Mouse (Mus musculus): Measurements from ENCODE around the gene Tcl1b5.

The Tcl1b5 gene

GRCm38 (mm10) chr12:105208441-105208840, 32.3 kb downstream of the Tcl1b5 start:
- DNase-seq (ENCODE audit: low spot score in 2 of 2) = no peak

- DNase-seq (ENCODE audit: low spot score in 2 of 2) = no peak
Observed at GRCm38 (mm10) chr12:105209231-105209630, 33.1 kb downstream of the Tcl1b5 start.

- no peak for DNase-seq (ENCODE audit: low spot score in 2 of 2)
Observed at GRCm38 (mm10) chr12:105217101-105217760, 41.1 kb downstream of the Tcl1b5 start.

DNA sequence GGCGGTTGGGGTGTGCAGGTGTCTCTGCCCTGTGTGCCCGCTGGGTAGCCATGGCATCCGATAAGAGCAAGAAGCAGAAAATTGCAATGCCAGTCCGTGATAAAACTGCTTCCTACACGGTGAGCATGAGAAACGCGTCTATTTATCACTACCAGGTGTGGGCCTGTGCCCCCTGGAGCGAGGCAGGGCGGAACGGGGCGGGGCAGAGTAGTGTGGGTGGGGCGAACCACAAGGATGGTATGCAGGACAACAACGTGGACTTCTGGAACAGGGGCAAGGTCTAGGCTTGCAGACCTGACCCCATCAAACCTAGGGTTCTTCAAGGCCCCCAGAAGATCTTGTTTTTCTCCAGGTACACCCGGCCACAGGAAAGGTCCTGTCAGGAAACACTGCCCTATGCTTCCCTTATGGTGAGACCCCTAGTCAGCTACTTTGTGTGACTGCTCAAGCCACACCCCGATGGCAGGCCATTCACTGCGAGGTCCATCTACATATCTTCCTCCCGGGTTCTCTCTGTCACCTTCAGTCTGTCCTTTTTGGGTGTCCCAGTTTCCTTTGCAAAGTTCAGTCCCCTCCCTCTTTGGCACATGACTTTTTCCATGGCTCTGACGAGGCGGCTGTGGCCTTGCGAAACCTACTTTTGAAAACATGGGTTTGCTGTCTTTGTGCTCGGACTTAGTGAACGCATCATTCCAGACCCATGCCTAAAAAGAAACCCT, 46.6 kb downstream of the Tcl1b5 start, which contains the start of gene Tcl1:
Tcl1 (minus strand) TSS at position 193 of the 719 bp plus-strand sequence.
- DNase-seq (ENCODE audit: low spot score in 2 of 2) = no peak

DNA sequence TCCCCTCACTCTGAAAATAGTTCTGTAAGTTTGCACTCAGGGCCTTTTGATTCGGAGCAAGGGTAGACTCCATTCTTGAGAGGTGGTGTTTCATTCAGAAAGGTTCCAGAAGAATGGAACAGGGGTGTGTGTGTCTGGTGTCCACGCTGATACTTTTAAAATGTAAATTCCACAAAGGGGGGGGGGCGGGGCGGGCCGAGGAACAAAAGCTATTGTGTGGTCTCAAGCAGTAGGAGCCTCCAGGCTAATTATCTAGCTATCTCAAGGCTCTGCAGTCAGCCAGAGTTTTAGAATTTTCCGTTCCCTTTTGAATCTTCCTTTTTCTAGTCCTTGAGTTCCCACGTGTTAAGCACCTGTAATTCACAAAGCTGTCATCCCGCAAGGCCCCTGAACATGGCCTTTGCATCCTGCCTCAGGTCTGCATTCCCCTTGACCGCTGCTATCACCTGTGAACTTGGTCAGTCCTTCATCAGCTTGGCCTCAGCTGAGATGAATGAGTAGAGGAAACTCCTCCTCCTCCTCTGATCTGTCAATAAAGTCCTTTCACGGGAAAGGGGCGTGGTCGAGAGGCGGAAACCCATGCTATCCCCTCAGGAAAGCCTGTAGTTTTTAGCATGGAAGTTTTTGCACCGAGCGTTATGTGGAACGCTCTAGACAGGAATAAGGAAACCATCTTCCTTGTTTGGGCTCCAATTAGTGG, 48.6 kb downstream of the Tcl1b5 start:
- no peak for DNase-seq (ENCODE audit: low spot score in 2 of 2)

Measured in spleen, postnatal 4 days (tissue).